Mouse (Mus musculus) layer of hippocampus, adult 9-11 months (tissue): ENCODE measurements at regions not wholly inside any gene's neighbourhood (a gene's known extent, or its start where the extent isn't known, plus 50 kb on each side); places are given as distances from the start of the nearest gene placed in this dataset.
A peak's percentile ranks its signal among the peaks of the same experiment; 100 is the strongest.
"Not testable (repeated sequence)": the region's sequence is repeated elsewhere in the genome, so short reads cannot be mapped to it uniquely, and the experiment has no call there.

Experiments
- DNase-seq: peaks from one replicate; pipeline ENCODE4 v3.0.0; 2022

GRCm38 (mm10) chr16:55168433-55168832 lies 129.4 kb downstream of the Zpld1 start:
- no peak for DNase-seq

- no peak for DNase-seq
These were observed 131.5 kb downstream of the Zpld1 start for GRCm38 (mm10) chr16:55166181-55166848.

- no peak for DNase-seq
These were observed 134.9 kb downstream of the Zpld1 start for GRCm38 (mm10) chr16:55162926-55163325.

GRCm38 (mm10) chr16:55151726-55152125 lies 146.1 kb downstream of the Zpld1 start:
- peak; percentile 76 for DNase-seq

- DNase-seq, result no peak
These were observed 155.2 kb downstream of the Zpld1 start for GRCm38 (mm10) chr16:55142431-55143173.

GRCm38 (mm10) chr16:55134961-55135360 lies 162.8 kb downstream of the Zpld1 start:
- DNase-seq, result no peak

GRCm38 (mm10) chr16:55097651-55098050 lies 200.1 kb downstream of the Zpld1 start:
- no peak for DNase-seq

- DNase-seq, result no peak
These were observed 210.3 kb downstream of the Zpld1 start for GRCm38 (mm10) chr16:55087461-55087860.

- no peak for DNase-seq
These were observed 221.6 kb downstream of the Zpld1 start for GRCm38 (mm10) chr16:55076172-55076571.

GRCm38 (mm10) chr16:55039777-55040176 lies 258.0 kb downstream of the Zpld1 start:
- peak; percentile 3 for DNase-seq

- DNase-seq, result peak; percentile 52
These were observed 296.0 kb downstream of the Zpld1 start for GRCm38 (mm10) chr16:55001661-55002289.

GRCm38 (mm10) chr16:54991595-54992240 lies 306.1 kb downstream of the Zpld1 start:
- no peak for DNase-seq

GRCm38 (mm10) chr16:54983759-54984218 lies 314.0 kb downstream of the Zpld1 start:
- DNase-seq, result peak; percentile 34

- peak; percentile 45 for DNase-seq
These were observed 327.4 kb downstream of the Zpld1 start for GRCm38 (mm10) chr16:54970356-54970755.

GRCm38 (mm10) chr16:54943808-54944315 lies 353.9 kb downstream of the Zpld1 start:
- peak; percentile 9 for DNase-seq

- peak; percentile 10 for DNase-seq
These were observed 369.5 kb downstream of the Zpld1 start for GRCm38 (mm10) chr16:54928259-54928658.

- DNase-seq, result no peak
These were observed 394.9 kb downstream of the Zpld1 start for GRCm38 (mm10) chr16:54902911-54903310.

- DNase-seq, result no peak
These were observed 396.3 kb downstream of the Zpld1 start for GRCm38 (mm10) chr16:54901461-54901860.

- no peak for DNase-seq
These were observed 403.1 kb downstream of the Zpld1 start for GRCm38 (mm10) chr16:54894661-54895060.

- no peak for DNase-seq
These were observed 440.4 kb downstream of the Zpld1 start for GRCm38 (mm10) chr16:54857369-54857768.

- not testable (repeated sequence) for DNase-seq
These were observed 454.8 kb downstream of the Zpld1 start for GRCm38 (mm10) chr16:54842996-54843395.
